Mouse (Mus musculus) forebrain, embryonic 10.5 days (tissue): ENCODE measurements at regions not wholly inside any gene's neighbourhood (a gene's known extent, or its start where the extent isn't known, plus 50 kb on each side); places are given as distances from the start of the nearest gene placed in this dataset.

Source experiments
- DNase-seq: peaks from one replicate; pipeline ENCODE4 v3.0.0-alpha.2; 2017; ENCODE audit warnings: low spot score; ENCODE audit errors: extremely low spot score
- H3K27ac ChIP-seq: fragments of 300-500 bp; sonication (generic); 2 replicates; pipeline ENCODE4 v1.5.1; 2016; ENCODE audit warnings: mild to moderate bottlenecking
- H3K27me3 ChIP-seq: fragments of 300-500 bp; sonication (generic); 2 replicates; pipeline ENCODE4 v1.6.1; 2016; ENCODE audit warnings: mild to moderate bottlenecking; ENCODE audit not compliant: poor library complexity, severe bottlenecking
- H3K36me3 ChIP-seq: fragments of 300-500 bp; sonication (generic); replicated peaks from 2 replicates; pipeline ENCODE4 v1.6.1; 2016; ENCODE audit warnings: mild to moderate bottlenecking, moderate library complexity
- H3K4me1 ChIP-seq: fragments of 300-500 bp; sonication (generic); 2 replicates; pipeline ENCODE4 v1.6.1; 2016
- H3K4me3 ChIP-seq: fragments of 300-500 bp; sonication (generic); 2 replicates; pipeline ENCODE4 v1.5.1; 2016; ENCODE audit warnings: mild to moderate bottlenecking, moderate library complexity
- H3K9me3 ChIP-seq: fragments of 300-500 bp; sonication (generic); 2 replicates; pipeline ENCODE4 v1.6.1; 2016; ENCODE audit warnings: mild to moderate bottlenecking, moderate library complexity
- WGBS: fragments of 180-500 bp; shearing (Covaris S2); methylation state at CpG from one replicate; pipeline ENCODE4 v1.1.7; 2016; 5-methylcytosine and 5-hydroxymethylcytosine counted together

- no peak for DNase-seq
- H3K36me3 ChIP-seq, result no peaks in the 10 kb centered on the region
- H3K4me3 ChIP-seq, result no peak overlapping the region
- H3K27me3 ChIP-seq, result no peaks in the 10 kb centered on the region
- peaks cover 8% of the 10 kb centered on the region for H3K9me3 ChIP-seq
- WGBS, result 95% methylated on average over 5 of the region's 5 CpGs
- no peak overlapping the region for H3K27ac ChIP-seq
- H3K4me1 ChIP-seq, result no peaks in the 10 kb centered on the region
These were observed 247.7 kb downstream of the Hivep2 start for GRCm38 (mm10) chr10:14213536-14213935.

- Histone ChIP-seq H3K4me1 (no peaks in the 10 kb centered on the region), H3K4me3 (no peak overlapping the region), H3K36me3 (no peaks in the 10 kb centered on the region), H3K27me3 (no peaks in the 10 kb centered on the region), H3K27ac (no peak overlapping the region), H3K9me3 (peaks cover 3% of the 10 kb centered on the region; the same call in 1 of the 2 replicates)
- WGBS, result 87% methylated on average over 6 of the region's 6 CpGs
- no peak for DNase-seq
These were observed 246.1 kb downstream of the Hivep2 start for GRCm38 (mm10) chr10:14211926-14212325.

- no peak for DNase-seq
- no peaks in the 10 kb centered on the region for H3K4me1 ChIP-seq
- no peaks in the 10 kb centered on the region for H3K9me3 ChIP-seq
- H3K27ac ChIP-seq, result no peak overlapping the region
- no peaks in the 10 kb centered on the region for H3K27me3 ChIP-seq
- WGBS, result 94% methylated on average over 6 of the region's 6 CpGs
- no peaks in the 10 kb centered on the region for H3K36me3 ChIP-seq
- H3K4me3 ChIP-seq, result no peak overlapping the region
These were observed 245.6 kb downstream of the Hivep2 start for GRCm38 (mm10) chr10:14211481-14211880.

- Histone ChIP-seq H3K9me3 (no peaks in the 10 kb centered on the region), H3K27me3 (no peaks in the 10 kb centered on the region), H3K4me1 (no peaks in the 10 kb centered on the region), H3K27ac (no peak overlapping the region), H3K36me3 (no peaks in the 10 kb centered on the region), H3K4me3 (no peak overlapping the region)
- DNase-seq, result no peak
- WGBS, result 96% methylated on average over 8 of the region's 8 CpGs
These were observed 244.6 kb downstream of the Hivep2 start for GRCm38 (mm10) chr10:14210445-14210844.

- no peaks in the 10 kb centered on the region for H3K9me3 ChIP-seq
- no peak for DNase-seq
- WGBS, result 86% methylated on average over 6 of the region's 6 CpGs
These were observed 244.2 kb downstream of the Hivep2 start for GRCm38 (mm10) chr10:14210045-14210444.

GRCm38 (mm10) chr10:14208206-14208605, 242.3 kb downstream of the Hivep2 start:
- H3K4me1 ChIP-seq, result no peaks in the 10 kb centered on the region
- no peak for DNase-seq
- no peak overlapping the region for H3K27ac ChIP-seq
- H3K36me3 ChIP-seq, result no peaks in the 10 kb centered on the region
- H3K9me3 ChIP-seq, result no peaks in the 10 kb centered on the region
- 82% methylated on average over 6 of the region's 6 CpGs for WGBS
- no peaks in the 10 kb centered on the region for H3K27me3 ChIP-seq
- no peak overlapping the region for H3K4me3 ChIP-seq

More at GRCm38 (mm10) chr10:14210045-14210444, 244.2 kb downstream of the Hivep2 start:
- H3K4me3 ChIP-seq, result no peak overlapping the region
- H3K4me1 ChIP-seq, result no peaks in the 10 kb centered on the region
- no peak overlapping the region for H3K27ac ChIP-seq
- H3K36me3 ChIP-seq, result no peaks in the 10 kb centered on the region
- H3K27me3 ChIP-seq, result no peaks in the 10 kb centered on the region

- no peak overlapping the region for H3K4me3 ChIP-seq
- 78% methylated on average over 5 of the region's 5 CpGs for WGBS
These were observed 241.7 kb downstream of the Hivep2 start for GRCm38 (mm10) chr10:14207616-14208015.

DNA sequence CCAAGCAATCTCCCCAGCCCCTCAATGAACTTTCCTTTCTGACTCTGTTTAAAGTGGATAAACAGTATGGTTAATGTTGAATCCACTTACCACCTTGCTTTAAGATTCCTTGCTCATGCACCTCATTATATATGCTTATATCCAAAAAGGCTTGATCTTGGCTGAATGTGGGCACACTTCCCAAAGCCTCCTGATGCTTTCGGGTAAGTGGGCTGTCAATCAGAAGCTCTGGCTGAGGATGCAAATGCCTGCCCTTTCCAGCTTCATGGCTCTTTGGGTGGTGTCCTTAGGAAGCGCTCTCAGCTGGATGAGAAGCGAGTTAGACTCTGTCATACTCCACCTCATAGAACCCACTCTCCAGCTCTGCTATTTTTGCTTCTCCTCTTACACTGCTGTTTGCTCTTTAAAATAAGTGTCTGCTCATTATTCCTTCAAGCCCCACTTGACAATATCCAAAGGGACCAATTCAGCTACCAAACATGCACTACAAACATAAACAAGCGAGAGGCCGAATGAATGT, 241.2 kb downstream of the Hivep2 start:
- no peaks in the 10 kb centered on the region for H3K27me3 ChIP-seq
- H3K9me3 ChIP-seq, result no peaks in the 10 kb centered on the region
- no peak overlapping the region for H3K4me3 ChIP-seq
- no peaks in the 10 kb centered on the region for H3K36me3 ChIP-seq
- H3K27ac ChIP-seq, result no peak overlapping the region
- WGBS, result 87% methylated on average over 5 of the region's 5 CpGs
- H3K4me1 ChIP-seq, result no peaks in the 10 kb centered on the region
- no peak for DNase-seq

More at GRCm38 (mm10) chr10:14207616-14208015, 241.7 kb downstream of the Hivep2 start:
- DNase-seq, result no peak
- Histone ChIP-seq H3K36me3 (no peaks in the 10 kb centered on the region), H3K4me1 (no peaks in the 10 kb centered on the region), H3K27me3 (no peaks in the 10 kb centered on the region), H3K27ac (no peak overlapping the region), H3K9me3 (no peaks in the 10 kb centered on the region)
